Mouse (Mus musculus): ENCODE data around the gene Ssna1. TPM values are rescaled to one million over a fixed set of nuclear protein-coding genes. Genes with fewer than 3 reads are reported as not detected.

The Ssna1 gene
- polyA plus RNA-seq, 2 experiments: 76.0 to 145 TPM

DNA sequence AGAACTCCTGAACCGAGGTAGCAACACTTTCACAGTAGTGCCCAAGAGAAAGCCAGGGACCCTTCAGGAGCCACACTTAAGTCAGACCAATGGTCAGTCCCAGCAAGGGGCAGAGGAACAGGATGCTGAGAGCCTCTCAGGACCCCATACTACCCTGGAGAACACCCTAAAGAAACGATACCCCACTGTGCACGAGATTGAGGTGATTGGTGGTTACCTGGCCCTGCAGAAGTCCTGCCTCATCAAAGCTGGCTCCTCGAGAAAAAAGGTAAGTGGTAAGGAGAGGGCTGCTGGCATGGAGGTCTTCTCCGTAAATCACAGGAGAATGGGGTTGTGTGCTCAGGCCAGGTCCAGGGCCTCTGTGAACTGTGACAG lies 8.0 kb downstream of the Ssna1 start:
- ATAC-seq (ENCODE audit: insufficient read depth): no peak
- WGBS (ENCODE audit: insufficient replicate concordance): 63% methylated on average over 5 of the region's 5 CpGs
- Histone ChIP-seq H3K4me1 (replicated peaks; ENCODE audit: control insufficient read depth in 2 of 2, insufficient read depth in 2 of 2, low read length in 1 of 2) (peaks cover 13 to 35% of the 10 kb centered on the region in 2 experiments), H3K4me3 (ENCODE audit: insufficient read depth in 1 of 2, low read depth in 2 of 2, low read length in 2 of 2) (no peak overlapping the region), H3K36me3 (replicated peaks; ENCODE audit: control insufficient read depth, insufficient read depth, low read depth) (peaks cover 4% of the 10 kb centered on the region; the same call in 1 of the 2 replicates), H3K9ac (replicated peaks) (no peak overlapping the region), H3K4me2 (ENCODE audit: low read depth) (peak overlapping the region; percentile 99), H3K27ac (no peak overlapping the region), H3K27me3 (ENCODE audit: control insufficient read depth, insufficient read depth, low read length) (no peaks in the 10 kb centered on the region), H3K9me3 (ENCODE audit: control insufficient read depth, low read length) (no peaks in the 10 kb centered on the region)
- no peak for DNase-seq (ENCODE audit: low read depth in 3 of 3, low spot score in 3 of 3)
- TF ChIP-seq EP300 (IDR thresholded peaks at IDR 0.05; ENCODE audit: low read depth) (no peak), CTCF (IDR thresholded peaks at IDR 0.05; ENCODE audit: low read depth) (no peak)

DNA sequence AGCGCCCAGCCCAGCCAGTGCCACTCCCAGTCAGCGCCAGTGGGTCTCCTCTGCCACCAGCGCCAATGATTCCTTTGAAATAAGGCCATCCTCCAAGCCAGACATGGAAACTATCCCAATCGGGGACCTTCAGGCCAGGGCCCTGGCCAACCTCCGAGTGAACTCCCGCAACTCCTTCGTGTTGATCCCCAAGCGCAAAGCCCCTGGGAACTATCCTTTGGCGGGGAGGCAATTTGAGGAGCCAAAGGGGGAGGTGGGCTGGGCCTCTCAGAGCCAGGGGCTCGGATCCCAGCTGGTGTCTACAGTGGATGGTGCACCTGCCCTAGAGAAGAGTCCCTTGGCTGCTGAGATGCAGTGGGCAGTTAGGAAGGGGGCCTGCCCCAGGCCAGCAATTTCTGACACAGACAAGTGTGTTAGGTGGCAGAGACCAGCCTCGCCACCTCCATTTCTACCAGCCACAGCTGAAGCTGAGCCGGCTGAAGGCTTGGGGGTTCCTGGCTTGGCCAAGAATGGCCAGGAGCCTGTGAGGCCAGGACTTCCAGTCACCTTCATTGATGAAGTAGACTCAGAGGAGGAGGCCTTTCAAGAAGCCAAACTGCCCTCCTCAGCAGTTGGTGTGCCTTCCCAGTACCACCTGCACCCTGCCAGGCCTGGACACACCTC lies 8.5 kb downstream of the Ssna1 start:
- TF ChIP-seq EP300 (IDR thresholded peaks at IDR 0.05; ENCODE audit: low read depth) (no peak), CTCF (IDR thresholded peaks at IDR 0.05; ENCODE audit: low read depth) (no peak)
- H3K27me3 ChIP-seq (ENCODE audit: control insufficient read depth, insufficient read depth, low read length): no peaks in the 10 kb centered on the region
- peak overlapping the region; percentile 76 for H3K9ac ChIP-seq (replicated peaks)
- H3K4me3 ChIP-seq (ENCODE audit: insufficient read depth in 1 of 2, low read depth in 2 of 2, low read length in 2 of 2): peak overlapping the region; percentile 53 to 81
- no peaks in the 10 kb centered on the region for H3K36me3 ChIP-seq (replicated peaks; ENCODE audit: control insufficient read depth, insufficient read depth, low read depth)
- ATAC-seq (ENCODE audit: insufficient read depth) (no peak), DNase-seq (ENCODE audit: low read depth in 3 of 3, low spot score in 3 of 3) (no peak)
- no peak overlapping the region for H3K27ac ChIP-seq
- no peaks in the 10 kb centered on the region for H3K9me3 ChIP-seq (ENCODE audit: control insufficient read depth, low read length)
- peak overlapping the region; percentile 99 for H3K4me2 ChIP-seq (ENCODE audit: low read depth)
- peaks cover 13 to 35% of the 10 kb centered on the region in 2 experiments for H3K4me1 ChIP-seq (replicated peaks; ENCODE audit: control insufficient read depth in 2 of 2, insufficient read depth in 2 of 2, low read length in 1 of 2)
- 30% methylated on average over 12 of the region's 12 CpGs for WGBS (ENCODE audit: insufficient replicate concordance)

DNA sequence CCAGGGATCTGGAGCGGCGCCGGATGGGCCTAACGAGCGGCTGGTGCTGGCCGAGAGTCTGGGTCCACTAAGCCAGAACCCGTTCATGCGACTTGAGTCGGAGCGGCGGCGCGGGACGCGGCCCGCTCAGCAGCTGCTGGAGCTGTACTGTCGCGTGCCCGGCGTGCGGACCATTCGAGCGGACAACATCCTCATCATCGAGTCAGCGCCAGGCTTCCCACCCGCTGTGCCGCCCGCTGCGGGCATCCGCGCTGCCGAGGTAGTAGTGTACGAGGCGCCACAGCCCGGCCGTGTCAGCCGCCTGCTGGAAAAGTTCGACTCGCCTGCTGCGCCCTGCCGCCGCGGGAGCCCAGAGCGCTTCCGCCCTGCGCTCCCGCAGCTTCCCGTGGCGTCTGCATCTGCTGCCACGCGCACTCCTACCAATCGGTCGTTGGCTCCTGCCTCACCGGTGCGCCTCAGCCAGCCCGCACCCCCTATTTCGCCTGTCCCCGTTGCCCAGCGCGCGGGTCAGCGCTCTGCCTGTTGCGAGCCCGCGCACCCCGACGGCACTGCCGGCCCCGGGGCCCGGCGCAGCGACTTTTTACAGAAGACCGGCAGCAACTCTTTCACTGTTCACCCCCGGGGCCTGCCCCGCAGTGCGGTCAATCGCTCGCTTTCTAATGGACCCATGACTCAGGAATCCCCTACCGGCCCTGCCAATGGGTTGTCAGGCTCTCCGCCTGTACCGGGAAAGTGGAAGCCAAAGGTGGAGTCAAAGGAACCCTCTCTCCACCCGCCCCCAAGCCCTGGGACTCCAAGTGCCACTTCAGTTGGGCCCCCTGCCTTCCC lies 9.2 kb downstream of the Ssna1 start:
- Histone ChIP-seq H3K9ac (replicated peaks) (peak overlapping the region; percentile 76), H3K27ac (no peak overlapping the region; the same call in 1 of the 2 replicates), H3K4me2 (ENCODE audit: low read depth) (peak overlapping the region; percentile 99), H3K4me3 (ENCODE audit: insufficient read depth in 1 of 2, low read depth in 2 of 2, low read length in 2 of 2) (peak overlapping the region; percentile 53 to 81), H3K27me3 (ENCODE audit: control insufficient read depth, insufficient read depth, low read length) (no peaks in the 10 kb centered on the region), H3K4me1 (replicated peaks; ENCODE audit: control insufficient read depth in 2 of 2, insufficient read depth in 2 of 2, low read length in 1 of 2) (peaks cover 13 to 35% of the 10 kb centered on the region in 2 experiments), H3K9me3 (ENCODE audit: control insufficient read depth, low read length) (no peaks in the 10 kb centered on the region), H3K36me3 (replicated peaks; ENCODE audit: control insufficient read depth, insufficient read depth, low read depth) (no peaks in the 10 kb centered on the region)
- WGBS (ENCODE audit: insufficient replicate concordance): under 1% methylated on average over 80 of the region's 82 CpGs
- 0 out of 2 replicates have a peak, but pooled peaks have one; percentile 8 for TF ChIP-seq CTCF (IDR thresholded peaks at IDR 0.05; ENCODE audit: low read depth)
- TF ChIP-seq EP300 (IDR thresholded peaks at IDR 0.05; ENCODE audit: low read depth): no peak
- peak; percentile 38 for ATAC-seq (ENCODE audit: insufficient read depth)
- no peak for DNase-seq (ENCODE audit: low read depth in 3 of 3, low spot score in 3 of 3)

DNA sequence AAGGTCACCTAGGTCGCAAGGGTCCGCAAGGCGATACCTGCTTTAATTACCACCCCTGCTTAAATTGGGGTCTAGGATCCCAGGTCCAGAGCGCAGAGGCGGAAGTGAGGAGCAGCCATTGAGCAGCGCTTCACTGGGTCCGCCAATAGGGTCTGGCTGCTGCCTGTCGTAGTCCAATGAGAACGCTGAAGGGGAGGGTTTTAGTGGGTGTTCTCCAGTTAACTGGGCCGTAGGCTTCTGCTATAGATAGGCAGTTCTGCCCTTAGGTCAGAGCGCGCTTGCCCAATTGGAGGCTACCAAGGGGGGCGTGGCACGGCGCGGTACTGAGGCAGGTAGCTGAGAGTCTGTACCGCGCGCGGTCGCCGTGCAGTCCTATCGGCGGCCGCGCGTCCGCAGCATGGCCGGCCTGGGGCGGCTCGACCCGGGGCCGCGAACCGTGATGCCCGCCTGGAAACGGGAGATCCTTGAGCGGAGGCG lies 9.9 kb downstream of the Ssna1 start, which contains the start of gene Tprn:
Gene Tprn (plus strand): TSS at position 328 of the 477 bp plus-strand sequence.
- H3K4me2 ChIP-seq (ENCODE audit: low read depth): peak within 1 kb of the TSS; percentile 99
- no peak for TF ChIP-seq EP300 (IDR thresholded peaks at IDR 0.05; ENCODE audit: low read depth)
- TF ChIP-seq CTCF (IDR thresholded peaks at IDR 0.05; ENCODE audit: low read depth): no peak
- 0% methylated on average over 39 of the region's 39 CpGs for WGBS (ENCODE audit: insufficient replicate concordance)
- peak within 1 kb of the TSS; percentile 80 to 81 for H3K4me3 ChIP-seq (ENCODE audit: insufficient read depth in 1 of 2, low read depth in 2 of 2, low read length in 2 of 2)
- H3K36me3 ChIP-seq (replicated peaks; ENCODE audit: control insufficient read depth, insufficient read depth, low read depth): no peaks in the 10 kb centered on the region
- peak within 1 kb of the TSS; percentile 76 for H3K9ac ChIP-seq (replicated peaks)
- ATAC-seq (ENCODE audit: insufficient read depth) (peak; percentile 100), DNase-seq (ENCODE audit: low read depth in 3 of 3, low spot score in 3 of 3) (peak; percentile 97 to 98 (median 97))
- H3K9me3 ChIP-seq (ENCODE audit: control insufficient read depth, low read length): no peaks in the 10 kb centered on the region
- peaks cover 12 to 32% of the 10 kb centered on the region in 2 experiments for H3K4me1 ChIP-seq (replicated peaks; ENCODE audit: control insufficient read depth in 2 of 2, insufficient read depth in 2 of 2, low read length in 1 of 2)
- peak within 1 kb of the TSS; percentile 43; the same call in 1 of the 2 replicates for H3K27ac ChIP-seq
- no peaks in the 10 kb centered on the region for H3K27me3 ChIP-seq (ENCODE audit: control insufficient read depth, insufficient read depth, low read length)

DNA sequence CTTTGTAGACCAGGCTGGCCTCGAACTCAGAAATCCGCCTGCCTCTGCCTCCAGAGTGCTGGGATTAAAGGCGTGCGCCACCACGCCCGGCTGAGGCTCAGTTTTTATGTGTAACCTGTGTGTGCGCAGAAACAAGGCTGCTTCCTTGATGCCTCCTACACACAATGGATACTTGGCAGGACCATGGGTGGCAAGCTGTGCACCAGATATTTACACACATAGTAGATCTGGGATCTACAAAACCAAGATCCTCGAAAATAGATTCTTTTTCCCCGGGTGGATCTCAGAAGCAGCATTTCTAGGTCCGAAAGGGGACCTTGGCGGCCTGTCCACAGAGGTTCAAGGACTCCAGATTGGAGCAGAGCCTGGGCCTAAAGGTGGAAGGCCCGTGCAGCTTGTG lies 10.4 kb downstream of the Ssna1 start:
- no peaks in the 10 kb centered on the region for H3K27me3 ChIP-seq (ENCODE audit: control insufficient read depth, insufficient read depth, low read length)
- WGBS (ENCODE audit: insufficient replicate concordance): 36% methylated on average over 12 of the region's 12 CpGs
- peak overlapping the region; percentile 80 to 81 for H3K4me3 ChIP-seq (ENCODE audit: insufficient read depth in 1 of 2, low read depth in 2 of 2, low read length in 2 of 2)
- H3K4me1 ChIP-seq (replicated peaks; ENCODE audit: control insufficient read depth in 2 of 2, insufficient read depth in 2 of 2, low read length in 1 of 2): peaks cover 10 to 28% of the 10 kb centered on the region in 2 experiments
- ATAC-seq (ENCODE audit: insufficient read depth) (peak; percentile 5), DNase-seq (ENCODE audit: low read depth in 3 of 3, low spot score in 3 of 3) (no peak)
- no peak for TF ChIP-seq EP300 (IDR thresholded peaks at IDR 0.05; ENCODE audit: low read depth)
- TF ChIP-seq CTCF (IDR thresholded peaks at IDR 0.05; ENCODE audit: low read depth): no peak
- H3K27ac ChIP-seq: peak overlapping the region; percentile 43; the same call in 1 of the 2 replicates
- H3K36me3 ChIP-seq (replicated peaks; ENCODE audit: control insufficient read depth, insufficient read depth, low read depth): no peaks in the 10 kb centered on the region
- peak overlapping the region; percentile 60 for H3K9ac ChIP-seq (replicated peaks)
- H3K4me2 ChIP-seq (ENCODE audit: low read depth): peak overlapping the region; percentile 99
- H3K9me3 ChIP-seq (ENCODE audit: control insufficient read depth, low read length): no peaks in the 10 kb centered on the region

All from liver, embryonic 14.5 days (tissue).